Mouse (Mus musculus) heart, postnatal 0 days (tissue): ENCODE measurements around the gene Pde1c.

Experiments
- CTCF ChIP-seq: IDR thresholded peaks from 2 replicates; pipeline ENCODE4 v1.5.1; 2016; ENCODE audit warnings: antibody characterized with exemption, control low read depth, low read depth
- EP300 ChIP-seq: IDR thresholded peaks from 2 replicates; pipeline ENCODE4 v1.6.1; 2016; ENCODE audit warnings: antibody characterized with exemption, low read depth

DNA sequence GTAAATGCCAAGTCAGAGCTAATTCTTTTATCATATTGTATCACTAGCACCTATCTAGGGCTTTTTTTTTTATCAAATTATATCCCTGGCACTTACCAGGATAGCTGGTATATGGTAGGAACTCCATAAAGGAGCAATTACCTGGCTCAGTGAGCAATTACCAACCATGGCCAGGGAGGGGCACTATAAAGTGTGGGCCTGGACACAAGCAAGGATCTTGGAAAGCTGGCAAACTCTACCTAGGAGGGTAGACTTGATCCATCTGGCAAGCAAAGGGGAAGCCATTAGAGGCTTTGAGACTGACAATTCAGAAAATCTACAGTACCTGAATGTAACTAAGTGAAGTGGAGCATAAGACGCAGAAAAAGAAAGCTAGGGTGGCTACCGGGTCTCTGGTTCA lies 10.2 kb downstream of the Pde1c start:
- TF ChIP-seq EP300 (no peak), CTCF (no peak)
